Mouse (Mus musculus) intestine, embryonic 16.5 days (tissue): ENCODE measurements around the gene Cobl. TPM values are rescaled to one million over a fixed set of nuclear protein-coding genes. Genes with fewer than 3 reads are reported as not detected.

ENCODE experiments used
- ATAC-seq: fragments of 200-750 bp; cut with Nextera tagmentation; 2 replicates; pipeline ENCODE4 v1.8.0; 2017; ENCODE audit warnings: moderate TSS enrichment, moderate library complexity
- H3K27ac ChIP-seq: fragments of 300-500 bp; sonication (generic); 2 replicates; pipeline ENCODE4 v1.5.1; 2014; ENCODE audit warnings: mild to moderate bottlenecking, low read length
- H3K27me3 ChIP-seq: fragments of 300-500 bp; sonication (generic); replicated peaks from 2 replicates; pipeline ENCODE4 v1.6.1; 2014; ENCODE audit warnings: low read length, control low read depth, mixed read lengths; ENCODE audit not compliant: control insufficient read depth, insufficient read depth
- H3K36me3 ChIP-seq: fragments of 300-500 bp; sonication (generic); 2 replicates; pipeline ENCODE4 v1.6.1; 2014; ENCODE audit warnings: low read length, control low read depth; ENCODE audit not compliant: control insufficient read depth, insufficient read depth
- H3K4me1 ChIP-seq: fragments of 300-500 bp; sonication (generic); 2 replicates; pipeline ENCODE4 v1.6.1; 2014; ENCODE audit warnings: low read length, control low read depth, mixed read lengths; ENCODE audit not compliant: control insufficient read depth, insufficient read depth
- H3K4me2 ChIP-seq: fragments of 300-500 bp; sonication (generic); 2 replicates; pipeline ENCODE4 v1.6.1; 2014; ENCODE audit warnings: low read depth, low read length, control low read depth
- H3K4me3 ChIP-seq: fragments of 300-500 bp; sonication (generic); 2 replicates; pipeline ENCODE4 v1.5.1; 2014; ENCODE audit warnings: mild to moderate bottlenecking, low read length
- H3K9ac ChIP-seq: fragments of 300-500 bp; sonication (generic); 2 replicates; pipeline ENCODE4 v1.6.1; 2014; ENCODE audit warnings: low read depth, low read length
- H3K9me3 ChIP-seq: fragments of 300-500 bp; sonication (generic); 2 replicates; pipeline ENCODE4 v1.6.1; 2016; ENCODE audit warnings: low read length, control low read depth; ENCODE audit not compliant: control insufficient read depth
- WGBS: fragments of 180-500 bp; shearing (Covaris S2); extraction: QIAGEN DNeasy Blood & Tissue Kit; methylation state at CpG from one replicate; pipeline ENCODE4 v1.1.7; 2014; 5-methylcytosine and 5-hydroxymethylcytosine counted together
- polyA plus RNA-seq: library from polyadenylated mRNA; unstranded; fragments of >200 nt; fragmentation: Nextera tagmentation; extraction: Ambion mirVana; gene quantifications from 2 replicates; pipeline ENCODE4 v1.2.1, GENCODE M21; 2015

Gene Cobl
- polyA plus RNA-seq, 1 experiment from 2014 or later, result 7.4 TPM

GRCm38 (mm10) chr11:12273726-12274125 is 191.0 kb downstream of the Cobl start:
- Histone ChIP-seq H3K27ac (no peak overlapping the region), H3K9me3 (no peaks in the 10 kb centered on the region), H3K36me3 (no peaks in the 10 kb centered on the region), H3K4me3 (no peak overlapping the region), H3K4me2 (no peak overlapping the region), H3K27me3 (no peaks in the 10 kb centered on the region), H3K4me1 (no peaks in the 10 kb centered on the region), H3K9ac (no peak overlapping the region)
- no peak for ATAC-seq
- WGBS, result 85% methylated on average over 6 of the region's 6 CpGs

- Histone ChIP-seq H3K4me1 (no peaks in the 10 kb centered on the region), H3K27me3 (no peaks in the 10 kb centered on the region), H3K4me3 (no peak overlapping the region), H3K27ac (no peak overlapping the region), H3K4me2 (no peak overlapping the region), H3K9me3 (no peaks in the 10 kb centered on the region), H3K9ac (no peak overlapping the region), H3K36me3 (no peaks in the 10 kb centered on the region; the same call in 1 of the 2 replicates)
- WGBS, result 51% methylated on average over 2 of the region's 2 CpGs
- no peak for ATAC-seq
Observed at GRCm38 (mm10) chr11:12258411-12258810, 206.3 kb downstream of the Cobl start.

- Histone ChIP-seq H3K36me3 (no peaks in the 10 kb centered on the region; the same call in 1 of the 2 replicates), H3K4me3 (no peak overlapping the region), H3K27ac (no peak overlapping the region), H3K9ac (no peak overlapping the region), H3K27me3 (no peaks in the 10 kb centered on the region), H3K4me2 (no peak overlapping the region), H3K4me1 (no peaks in the 10 kb centered on the region), H3K9me3 (no peaks in the 10 kb centered on the region)
- no peak for ATAC-seq
- 89% methylated on average over 5 of the region's 5 CpGs for WGBS
Observed at GRCm38 (mm10) chr11:12257324-12258118, 207.2 kb downstream of the Cobl start.

GRCm38 (mm10) chr11:12245327-12245915 is 219.3 kb downstream of the Cobl start:
- H3K4me3 ChIP-seq, result no peak overlapping the region
- ATAC-seq, result peak; percentile 38; the same call in 1 of the 2 replicates
- H3K36me3 ChIP-seq, result no peaks in the 10 kb centered on the region; the same call in 1 of the 2 replicates
- H3K9ac ChIP-seq, result no peak overlapping the region
- WGBS, result 62% methylated on average over 4 of the region's 4 CpGs
- H3K4me2 ChIP-seq, result no peak overlapping the region
- no peaks in the 10 kb centered on the region for H3K9me3 ChIP-seq
- H3K4me1 ChIP-seq, result no peaks in the 10 kb centered on the region
- no peaks in the 10 kb centered on the region for H3K27me3 ChIP-seq
- no peak overlapping the region for H3K27ac ChIP-seq

- Histone ChIP-seq H3K9ac (no peak overlapping the region), H3K4me2 (no peak overlapping the region), H3K27me3 (no peaks in the 10 kb centered on the region), H3K4me3 (no peak overlapping the region), H3K27ac (no peak overlapping the region), H3K36me3 (no peaks in the 10 kb centered on the region), H3K4me1 (no peaks in the 10 kb centered on the region), H3K9me3 (no peaks in the 10 kb centered on the region)
- no peak for ATAC-seq
- 74% methylated on average over 1 of the region's 1 CpGs for WGBS
Observed at GRCm38 (mm10) chr11:12236341-12236740, 228.4 kb downstream of the Cobl start.

- no peak overlapping the region for H3K9ac ChIP-seq
- no peak for ATAC-seq
- no peak overlapping the region for H3K4me2 ChIP-seq
- H3K27me3 ChIP-seq, result no peaks in the 10 kb centered on the region
- H3K27ac ChIP-seq, result no peak overlapping the region
- no peaks in the 10 kb centered on the region for H3K36me3 ChIP-seq
- H3K9me3 ChIP-seq, result no peaks in the 10 kb centered on the region
- no peak overlapping the region for H3K4me3 ChIP-seq
- WGBS, result 75% methylated on average over 4 of the region's 4 CpGs
- H3K4me1 ChIP-seq, result no peaks in the 10 kb centered on the region
Observed at GRCm38 (mm10) chr11:12234876-12235275, 229.9 kb downstream of the Cobl start.

- no peak overlapping the region for H3K27ac ChIP-seq
- ATAC-seq, result no peak
- no peaks in the 10 kb centered on the region for H3K27me3 ChIP-seq
- no peak overlapping the region for H3K4me2 ChIP-seq
- WGBS, result 93% methylated on average over 1 of the region's 1 CpGs
- H3K9me3 ChIP-seq, result no peaks in the 10 kb centered on the region
- H3K4me1 ChIP-seq, result no peaks in the 10 kb centered on the region
- H3K36me3 ChIP-seq, result no peaks in the 10 kb centered on the region
- H3K4me3 ChIP-seq, result no peak overlapping the region
- H3K9ac ChIP-seq, result no peak overlapping the region
Observed at GRCm38 (mm10) chr11:12234126-12234525, 230.6 kb downstream of the Cobl start.

GRCm38 (mm10) chr11:12232743-12233125 is 232.0 kb downstream of the Cobl start:
- Histone ChIP-seq H3K4me1 (no peaks in the 10 kb centered on the region), H3K4me3 (no peak overlapping the region), H3K27ac (no peak overlapping the region), H3K4me2 (no peak overlapping the region), H3K9ac (no peak overlapping the region), H3K36me3 (no peaks in the 10 kb centered on the region), H3K27me3 (no peaks in the 10 kb centered on the region), H3K9me3 (no peaks in the 10 kb centered on the region)
- ATAC-seq, result no peak
- WGBS, result 74% methylated on average over 3 of the region's 3 CpGs

- Histone ChIP-seq H3K27ac (no peak overlapping the region), H3K36me3 (no peaks in the 10 kb centered on the region), H3K27me3 (no peaks in the 10 kb centered on the region), H3K9me3 (no peaks in the 10 kb centered on the region), H3K4me3 (no peak overlapping the region), H3K4me2 (no peak overlapping the region), H3K4me1 (no peaks in the 10 kb centered on the region), H3K9ac (no peak overlapping the region)
- no peak for ATAC-seq
- 82% methylated on average over 10 of the region's 10 CpGs for WGBS
Observed at GRCm38 (mm10) chr11:12232041-12232742, 232.6 kb downstream of the Cobl start.
